Mouse (Mus musculus) neutrophil, adult 5-6 weeks (primary cell): ENCODE measurements around the gene Pde10a. TPM values are rescaled to one million over a fixed set of nuclear protein-coding genes. Genes with fewer than 3 reads are reported as not detected.

Source experiments
- ATAC-seq: fragments of 151-379, 151-347 bp; 2 replicates; pipeline ENCODE4 v1.8.0; 2017; ENCODE audit warnings: mild to moderate bottlenecking, moderate TSS enrichment; ENCODE audit not compliant: insufficient number of reproducible peaks, poor library complexity, low FRiP score, severe bottlenecking; ENCODE audit errors: extremely low read depth
- total RNA-seq: library from RNA; stranded (forward); fragments of 200-1000 nt; gene quantifications from 2 replicates; pipeline ENCODE4 v1.2.3, GENCODE M21; 2017

The Pde10a gene
- total RNA-seq, 1 experiment from 2014 or later, result not detected

- no peak for ATAC-seq
These were observed 370.8 kb downstream of the Pde10a start for GRCm38 (mm10) chr17:8895991-8896390.

GRCm38 (mm10) chr17:8897749-8898148 is 372.6 kb downstream of the Pde10a start:
- ATAC-seq, result no peak

- no peak for ATAC-seq
These were observed 373.0 kb downstream of the Pde10a start for GRCm38 (mm10) chr17:8898221-8898620.

- no peak for ATAC-seq
These were observed 374.0 kb downstream of the Pde10a start for GRCm38 (mm10) chr17:8899212-8899611.

GRCm38 (mm10) chr17:8903555-8904283 is 378.5 kb downstream of the Pde10a start:
- no peak for ATAC-seq

GRCm38 (mm10) chr17:8910571-8910970 is 385.4 kb downstream of the Pde10a start:
- no peak for ATAC-seq

GRCm38 (mm10) chr17:8912933-8913332 is 387.8 kb downstream of the Pde10a start:
- ATAC-seq, result no peak

- no peak for ATAC-seq
These were observed 390.5 kb downstream of the Pde10a start for GRCm38 (mm10) chr17:8915693-8916092.

- ATAC-seq, result no peak
These were observed 397.9 kb downstream of the Pde10a start for GRCm38 (mm10) chr17:8923074-8923473.

- no peak for ATAC-seq
These were observed 398.6 kb downstream of the Pde10a start for GRCm38 (mm10) chr17:8923727-8924126.

- no peak for ATAC-seq
These were observed 400.7 kb downstream of the Pde10a start for GRCm38 (mm10) chr17:8925819-8926383.

- ATAC-seq, result no peak
These were observed 403.4 kb downstream of the Pde10a start for GRCm38 (mm10) chr17:8928560-8928959.

- ATAC-seq, result no peak
These were observed 404.5 kb downstream of the Pde10a start for GRCm38 (mm10) chr17:8929636-8930035.

- ATAC-seq, result no peak
These were observed 410.4 kb downstream of the Pde10a start for GRCm38 (mm10) chr17:8935604-8936003.

GRCm38 (mm10) chr17:8936603-8937002 is 411.4 kb downstream of the Pde10a start:
- no peak for ATAC-seq

- ATAC-seq, result no peak
These were observed 426.4 kb downstream of the Pde10a start for GRCm38 (mm10) chr17:8951588-8951987.

- ATAC-seq, result no peak
These were observed 427.8 kb downstream of the Pde10a start for GRCm38 (mm10) chr17:8952951-8953350.

- no peak for ATAC-seq
These were observed 433.0 kb downstream of the Pde10a start for GRCm38 (mm10) chr17:8958125-8958524.

GRCm38 (mm10) chr17:8960386-8960785 is 435.2 kb downstream of the Pde10a start:
- ATAC-seq, result no peak

- no peak for ATAC-seq
These were observed 435.9 kb downstream of the Pde10a start for GRCm38 (mm10) chr17:8961097-8961496.

- no peak for ATAC-seq
These were observed 436.5 kb downstream of the Pde10a start for GRCm38 (mm10) chr17:8961644-8962043.
